Mouse (Mus musculus): Measurements from ENCODE around the gene Sox5. TPM values are rescaled to one million over a fixed set of nuclear protein-coding genes. Genes with fewer than 3 reads are reported as not detected.
A peak's percentile ranks its signal among the peaks of the same experiment; 100 is the strongest.

The Sox5 gene
- total RNA-seq, 2 experiments from 2014 or later: 0.10 TPM; not detected in 1

DNA sequence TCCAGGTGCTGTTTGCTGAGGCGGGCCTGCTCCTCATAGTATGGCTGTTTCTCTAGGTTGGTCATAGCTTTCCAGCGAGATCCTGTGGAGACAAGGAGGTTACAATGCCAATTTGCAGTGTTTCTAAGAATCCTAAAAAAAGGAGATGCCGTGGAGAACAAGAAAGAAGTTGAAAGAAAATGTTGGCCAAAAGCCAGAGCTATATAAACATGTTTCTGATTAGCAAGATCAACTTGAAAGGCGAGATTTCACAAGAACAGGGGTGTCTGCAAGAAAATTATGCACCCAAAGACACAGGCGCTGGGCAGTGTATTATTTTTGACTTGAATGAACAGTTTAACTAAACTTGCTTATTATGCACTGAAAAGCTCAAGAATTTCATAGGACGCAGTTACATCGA, 946.4 kb downstream of the Sox5 start:
- ATAC-seq (replicated peaks; ENCODE audit: poor library complexity): no peak

DNA sequence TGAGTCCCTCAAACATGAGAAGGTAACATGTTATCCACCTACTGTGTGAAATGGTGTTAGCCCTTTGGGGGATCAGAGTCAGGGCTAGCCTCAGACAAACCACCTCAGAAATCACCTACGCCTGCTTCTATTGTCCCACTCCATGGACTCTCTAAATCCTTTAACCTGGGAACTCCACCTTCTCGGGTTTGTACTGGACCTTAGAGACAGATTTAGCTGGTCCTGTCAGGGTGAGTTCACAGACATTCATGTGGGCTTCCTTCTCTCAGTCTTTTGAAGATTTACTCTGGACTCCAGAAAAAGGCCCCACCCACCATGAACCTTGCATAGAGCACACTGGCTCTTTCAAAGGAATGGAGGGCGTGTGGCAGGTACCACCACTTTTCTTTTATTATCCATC, 947.8 kb downstream of the Sox5 start:
- no peak for ATAC-seq (replicated peaks; ENCODE audit: poor library complexity)

DNA sequence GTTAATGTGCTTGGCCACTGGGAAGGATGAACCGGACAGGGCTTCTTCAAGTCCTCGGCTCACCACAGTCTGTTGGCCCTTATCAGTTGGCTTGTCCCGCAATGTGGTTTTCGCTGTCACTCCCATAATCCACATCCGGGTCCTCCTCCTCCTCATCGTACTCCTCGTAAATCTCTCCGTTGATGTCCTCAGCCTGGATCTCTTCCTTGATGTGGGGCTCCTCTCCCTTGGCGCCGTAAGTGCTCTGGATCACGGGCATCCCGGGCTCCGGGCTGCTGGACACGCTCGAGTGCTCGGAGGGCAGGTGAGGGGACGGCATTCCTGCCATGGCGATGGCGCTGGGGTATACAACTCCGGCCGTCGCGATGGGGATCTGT, 948.6 kb downstream of the Sox5 start:
- ATAC-seq (replicated peaks; ENCODE audit: poor library complexity): peak; percentile 83

DNA sequence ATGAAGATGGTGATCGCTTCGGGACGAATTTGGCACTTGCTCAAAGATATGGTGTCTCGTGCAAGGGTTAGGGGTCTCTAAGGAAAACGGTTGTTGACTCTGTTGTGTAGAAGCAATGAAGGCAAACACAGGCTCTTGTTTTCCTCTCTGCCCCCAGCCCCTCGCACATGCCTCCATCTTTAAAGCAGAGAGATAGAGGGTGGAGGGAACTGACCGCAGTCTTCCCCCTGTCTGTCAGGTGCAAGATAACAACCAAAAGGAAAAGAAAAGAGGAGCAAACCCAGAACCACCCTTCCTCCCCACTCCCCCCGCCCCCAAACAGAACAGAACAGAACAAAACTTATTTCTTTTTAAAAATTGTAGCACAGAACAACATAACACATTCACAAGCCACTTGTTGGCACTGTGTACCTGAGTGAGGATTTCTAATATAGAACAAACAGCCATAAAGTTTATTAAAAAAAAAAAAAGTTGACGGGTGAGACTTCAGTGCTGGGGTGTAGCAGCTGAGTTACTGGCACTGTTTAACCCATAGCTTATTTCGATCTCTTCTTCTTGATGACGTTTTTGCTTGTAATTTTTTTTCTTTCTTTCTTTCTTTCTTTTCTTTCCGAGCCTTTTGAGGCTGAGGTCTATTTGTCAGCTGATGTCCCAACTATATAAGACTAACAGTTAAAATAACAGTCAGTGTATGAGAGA, 949.1 kb downstream of the Sox5 start:
- peak; percentile 72 for ATAC-seq (replicated peaks; ENCODE audit: poor library complexity)

DNA sequence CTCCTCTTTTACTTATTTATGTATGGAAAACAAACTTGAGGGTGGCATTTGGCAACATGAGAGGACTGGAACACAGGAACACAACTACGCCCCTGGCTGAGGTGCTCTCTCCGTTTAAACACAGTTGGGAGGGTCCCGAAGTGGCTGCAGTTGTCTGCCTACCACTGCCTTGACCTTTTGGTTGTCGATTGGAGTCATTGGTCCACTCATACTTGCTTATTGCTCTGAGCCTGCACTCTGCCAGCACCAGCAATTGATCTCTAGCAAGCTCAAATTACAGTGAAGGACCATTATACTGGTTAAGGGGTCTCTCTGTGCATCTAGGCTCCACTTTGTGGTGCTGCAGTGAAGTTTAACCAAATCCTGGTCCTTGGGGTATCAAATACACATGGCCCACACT, 950.5 kb downstream of the Sox5 start:
- ATAC-seq (replicated peaks; ENCODE audit: poor library complexity): no peak

DNA sequence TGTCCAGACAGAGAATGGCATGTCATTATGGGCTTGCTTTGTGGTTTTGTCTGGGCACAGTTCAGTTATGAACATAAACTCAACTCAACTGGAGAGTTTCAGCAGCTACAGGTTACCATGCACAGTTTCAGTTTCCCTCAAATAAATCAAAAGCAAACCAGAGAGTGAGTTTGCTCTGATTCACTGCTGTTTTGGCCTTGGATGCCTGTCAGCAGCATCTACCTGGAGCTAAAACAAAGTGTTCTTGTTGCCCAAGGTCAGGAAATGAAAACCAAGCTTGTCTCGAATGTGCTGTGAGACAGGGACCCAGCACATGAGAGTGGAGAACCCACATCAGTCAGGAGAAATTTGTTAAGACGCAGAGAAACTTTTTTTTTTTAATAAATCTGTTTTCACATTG, 951.6 kb downstream of the Sox5 start:
- ATAC-seq (replicated peaks; ENCODE audit: poor library complexity): no peak

DNA sequence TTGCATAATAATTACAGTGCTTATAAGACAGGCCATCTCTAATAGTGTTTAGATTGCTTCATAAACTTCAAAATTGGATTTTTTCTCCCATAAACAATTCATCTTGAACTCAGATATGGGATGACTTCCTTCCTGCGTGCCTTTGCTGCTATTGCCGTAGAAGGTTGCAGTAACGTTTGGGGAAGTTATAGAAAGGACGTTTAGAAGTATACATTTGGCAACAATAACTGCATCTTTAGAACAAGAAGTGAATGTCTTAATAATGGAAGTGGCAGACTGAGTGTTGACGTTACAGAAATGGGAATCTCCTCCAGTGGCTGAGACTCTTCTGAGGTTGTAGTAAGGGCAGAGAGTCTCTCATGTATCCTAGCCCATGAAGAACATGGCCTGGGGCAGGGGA, 955.0 kb downstream of the Sox5 start:
- ATAC-seq (replicated peaks; ENCODE audit: poor library complexity): peak; percentile 79

DNA sequence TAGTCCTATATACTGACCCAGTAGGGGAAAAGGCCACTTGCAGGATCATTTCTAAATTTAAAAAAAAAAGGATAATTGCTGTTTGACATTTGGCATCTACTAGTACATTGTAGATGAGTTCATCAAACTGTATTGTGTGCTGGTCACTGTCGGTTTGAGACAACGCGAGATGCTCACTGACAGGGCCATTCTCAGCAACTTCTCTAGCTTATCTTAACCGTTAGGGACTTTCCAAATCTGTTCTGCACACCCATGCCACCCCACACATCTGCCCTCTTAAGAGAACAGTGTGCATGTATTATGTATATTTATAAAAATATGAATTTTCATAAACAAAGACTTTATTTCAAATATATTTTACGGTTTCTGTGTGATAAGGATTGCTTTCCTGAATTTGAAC, 955.8 kb downstream of the Sox5 start:
- peak; percentile 52 for ATAC-seq (replicated peaks; ENCODE audit: poor library complexity)

DNA sequence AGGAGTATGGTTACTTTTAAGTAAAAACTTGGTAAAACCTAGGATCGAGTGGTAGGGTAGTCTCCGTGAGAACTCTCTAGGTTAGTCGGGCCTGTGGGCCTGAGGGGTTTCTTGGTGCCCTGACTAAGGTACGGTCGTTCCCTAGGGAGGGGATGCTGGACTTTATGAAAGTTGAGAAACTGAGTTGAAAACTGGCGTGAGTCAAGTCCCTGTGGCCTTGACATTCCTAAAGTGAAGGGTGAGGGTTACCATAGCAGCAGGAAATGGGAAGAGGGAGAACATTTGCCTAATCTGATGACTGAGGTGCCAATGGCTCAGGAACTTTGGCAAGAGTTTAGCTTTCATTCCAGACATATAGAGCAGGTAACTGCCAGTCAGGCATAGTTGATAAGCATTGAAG, 956.7 kb downstream of the Sox5 start:
- no peak for ATAC-seq (replicated peaks; ENCODE audit: poor library complexity)

DNA sequence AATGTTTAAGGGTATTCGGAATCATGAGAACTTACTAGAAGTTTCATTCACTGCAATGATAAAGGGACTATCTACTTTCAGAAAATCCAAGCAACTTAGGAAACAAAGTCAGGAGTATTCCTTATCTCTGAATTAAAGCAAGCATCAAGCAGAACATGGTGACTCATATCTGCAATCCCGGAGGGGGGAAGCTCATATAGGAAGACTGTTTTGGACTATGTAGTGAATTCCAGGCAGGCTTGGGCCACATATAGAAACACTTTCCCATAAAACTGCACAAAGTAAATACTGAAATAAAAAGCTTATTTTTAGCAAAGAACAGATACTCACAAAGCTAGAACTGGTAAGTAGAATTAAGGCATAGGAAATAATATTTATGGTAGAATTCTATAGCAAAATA, 993.3 kb downstream of the Sox5 start:
- ATAC-seq (replicated peaks; ENCODE audit: poor library complexity): no peak

DNA sequence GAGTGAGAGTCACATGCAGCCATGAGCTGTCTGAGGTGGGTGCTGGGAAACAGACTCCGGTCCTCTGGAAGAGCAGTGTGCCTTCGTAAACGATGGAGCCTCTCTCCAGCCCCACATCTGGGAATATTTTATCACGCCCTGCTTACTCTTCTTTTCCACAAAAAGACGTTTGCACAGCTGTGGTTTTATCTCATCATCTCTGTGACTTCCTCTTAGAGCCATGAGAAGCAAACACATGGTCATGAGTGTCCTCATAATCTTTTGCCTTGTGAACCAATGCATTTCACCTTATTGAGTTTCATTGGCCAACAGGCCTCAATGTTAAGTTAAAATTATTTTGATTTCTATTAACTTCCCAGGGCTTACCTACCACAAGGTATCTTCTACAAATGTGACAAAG, 994.4 kb downstream of the Sox5 start:
- ATAC-seq (replicated peaks; ENCODE audit: poor library complexity): peak; percentile 48

DNA sequence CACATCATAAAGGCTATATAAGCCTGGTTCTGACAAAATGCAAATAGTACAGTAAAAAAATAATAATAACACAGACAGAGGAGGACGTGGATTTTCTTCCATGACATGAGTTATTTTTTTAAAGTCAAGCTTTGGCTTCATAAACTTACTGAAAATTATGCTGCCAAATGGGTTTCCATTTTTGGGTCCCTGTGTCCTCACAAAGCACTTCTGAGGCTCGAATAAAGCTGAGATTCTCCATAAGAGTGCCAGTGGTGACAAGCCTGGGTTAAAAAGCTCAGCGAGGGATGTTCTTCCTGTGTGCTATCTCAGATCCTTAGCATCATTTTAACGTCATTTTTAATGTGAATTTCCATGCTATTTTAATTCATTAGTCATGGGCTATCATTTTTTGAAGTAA, 996.1 kb downstream of the Sox5 start:
- no peak for ATAC-seq (replicated peaks; ENCODE audit: poor library complexity)
